Mouse (Mus musculus) embryonic stem cell, embryonic (primary cell): ENCODE measurements at regions not wholly inside any gene's neighbourhood (a gene's known extent, or its start where the extent isn't known, plus 50 kb on each side); places are given as distances from the start of the nearest gene placed in this dataset.

ENCODE experiments used
- CTCF ChIA-PET, 4 experiments: fragments of 300-600 bp in 2 of 4; fragments of 350-600 bp in 2 of 4; sonication (Branson Sonifier 250); formaldehyde crosslinking; loops; one replicate each; lab custom pipeline; 2022; ENCODE audit warnings: inconsistent platforms in 2 of 4; lab: Charles Lee
- POLR2A ChIA-PET, 4 experiments: fragments of 300-600 bp in 2 of 4; fragments of 350-600 bp in 2 of 4; sonication (Branson Sonifier 250); formaldehyde crosslinking; loops; one replicate each; lab custom pipeline; 2022; ENCODE audit warnings: antibody characterized with exemption in 4 of 4, inconsistent platforms in 1 of 4; lab: Charles Lee

GRCm38 (mm10) chr2:145003509-145003908 lies 164.0 kb upstream of the Slc24a3 start:
- POLR2A ChIA-PET: no interaction called here
- CTCF ChIA-PET: no interaction called here

DNA sequence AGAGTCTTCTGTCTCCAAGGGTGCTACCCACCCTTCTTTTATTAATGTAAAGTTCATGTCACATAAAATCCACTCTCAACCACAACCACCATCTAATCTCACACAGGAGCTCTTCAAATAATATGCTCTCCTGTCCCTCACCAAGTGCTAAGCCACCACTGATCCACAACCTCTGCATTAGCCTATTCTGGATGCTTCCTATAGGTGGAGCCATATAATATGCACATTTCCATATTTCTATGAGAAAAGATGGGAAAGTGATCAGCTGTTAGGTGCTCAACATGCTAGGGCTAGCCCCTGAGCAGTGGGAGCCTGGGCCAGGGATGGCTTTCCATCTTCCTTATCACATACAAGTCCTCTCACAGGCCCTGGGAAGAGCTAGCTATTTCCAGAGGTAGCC lies 156.9 kb upstream of the Slc24a3 start:
- ChIA-PET CTCF (no interaction called here), POLR2A (no interaction called here)

DNA sequence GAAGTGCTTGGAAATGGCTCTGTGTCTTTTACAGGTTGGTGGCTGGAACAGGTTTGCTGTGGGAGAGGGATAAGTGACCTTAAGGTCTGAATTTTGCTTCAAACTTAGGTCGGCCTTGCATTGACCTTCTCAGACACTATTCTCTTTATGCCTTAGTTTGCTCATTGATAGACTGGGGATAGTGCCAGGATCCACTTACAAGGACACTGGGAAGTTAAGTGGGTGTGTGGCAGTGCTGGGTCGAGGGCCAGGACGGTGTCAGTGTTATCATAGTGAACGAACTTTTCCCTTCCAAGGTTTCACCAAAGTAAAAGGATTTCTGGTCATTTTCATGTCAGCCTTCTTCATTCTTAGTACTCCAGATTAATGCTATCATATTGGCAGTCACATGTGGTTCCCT lies 156.3 kb upstream of the Slc24a3 start:
- ChIA-PET POLR2A (no interaction called here), CTCF (no interaction called here)

DNA sequence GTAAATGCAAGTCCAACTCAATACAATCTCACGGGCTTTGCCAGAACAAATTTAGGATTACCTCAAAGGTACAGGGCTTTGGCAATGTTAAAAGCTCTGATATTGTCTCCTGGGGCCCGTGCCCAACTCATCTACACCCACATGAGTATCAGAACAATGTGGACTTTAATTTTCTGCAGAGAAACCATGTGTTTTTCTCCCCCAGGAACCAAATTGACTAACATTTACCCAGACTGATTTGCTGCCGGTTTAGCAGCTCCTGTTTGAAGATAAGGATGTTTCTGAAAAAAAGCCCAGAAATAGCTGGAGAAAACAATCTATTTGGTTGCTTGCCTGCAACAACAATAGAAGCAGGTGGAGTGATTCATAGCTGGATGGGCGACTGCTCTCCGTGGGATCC lies 151.6 kb upstream of the Slc24a3 start:
- CTCF ChIA-PET: no interaction called here
- POLR2A ChIA-PET: no interaction called here

- POLR2A ChIA-PET: no interaction called here
- CTCF ChIA-PET: no interaction called here
Measured at GRCm38 (mm10) chr2:145016939-145017338, 150.6 kb upstream of the Slc24a3 start.

- ChIA-PET CTCF (interaction anchor here in 1 of 4 experiments (0.5 to 0.6 kb wide), 2 partner anchors 56 to 319 kb away, joined by 3 to 6 read pairs; no protein-coding TSS in a partner anchor), POLR2A (no interaction called here)
Measured at GRCm38 (mm10) chr2:145017625-145018167, 149.9 kb upstream of the Slc24a3 start.

- CTCF ChIA-PET: no interaction called here
- POLR2A ChIA-PET: no interaction called here
Measured at GRCm38 (mm10) chr2:145047743-145048142, 119.8 kb upstream of the Slc24a3 start.

GRCm38 (mm10) chr2:145049655-145050376 lies 117.7 kb upstream of the Slc24a3 start:
- POLR2A ChIA-PET: no interaction called here
- CTCF ChIA-PET: no interaction called here

DNA sequence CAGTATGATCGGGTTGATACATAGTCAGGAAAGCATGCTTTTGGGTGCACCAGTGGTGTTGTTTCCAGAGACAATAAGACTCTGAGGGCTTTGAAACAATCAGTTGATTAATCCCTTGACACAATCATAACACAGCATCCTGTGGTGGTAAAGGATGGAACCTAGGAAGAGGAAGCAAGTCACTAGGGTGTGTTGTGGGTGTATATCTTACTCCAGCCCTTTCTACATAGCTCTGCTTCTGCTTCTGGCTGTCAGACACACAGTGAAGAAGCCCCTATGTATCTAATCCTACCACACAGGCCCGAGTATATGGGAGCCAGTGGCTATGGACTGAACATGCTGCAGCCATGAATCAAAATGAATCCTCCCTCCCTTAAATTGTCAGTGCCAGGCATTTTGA lies 115.1 kb upstream of the Slc24a3 start:
- ChIA-PET POLR2A (no interaction called here), CTCF (no interaction called here)

DNA sequence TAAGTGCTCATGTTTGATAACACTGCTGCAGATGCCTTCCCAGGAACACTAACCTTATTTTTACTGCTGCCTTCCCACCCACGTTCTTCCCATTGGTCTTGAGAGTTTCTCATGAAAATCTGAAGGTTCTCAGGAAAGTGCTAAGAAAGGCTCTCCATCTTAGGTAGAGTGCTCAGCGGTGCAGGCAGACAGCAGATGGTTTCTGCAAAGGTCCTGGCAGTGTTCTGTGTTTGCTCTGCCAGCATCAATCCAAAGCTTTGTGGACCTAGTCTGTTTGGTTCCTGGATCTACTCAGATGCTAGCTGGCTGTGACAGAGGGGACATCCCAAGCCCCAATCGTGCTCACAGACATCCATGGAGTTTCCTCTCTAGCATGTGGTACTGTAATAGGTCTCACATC lies 111.3 kb upstream of the Slc24a3 start:
- ChIA-PET CTCF (no interaction called here), POLR2A (no interaction called here)

DNA sequence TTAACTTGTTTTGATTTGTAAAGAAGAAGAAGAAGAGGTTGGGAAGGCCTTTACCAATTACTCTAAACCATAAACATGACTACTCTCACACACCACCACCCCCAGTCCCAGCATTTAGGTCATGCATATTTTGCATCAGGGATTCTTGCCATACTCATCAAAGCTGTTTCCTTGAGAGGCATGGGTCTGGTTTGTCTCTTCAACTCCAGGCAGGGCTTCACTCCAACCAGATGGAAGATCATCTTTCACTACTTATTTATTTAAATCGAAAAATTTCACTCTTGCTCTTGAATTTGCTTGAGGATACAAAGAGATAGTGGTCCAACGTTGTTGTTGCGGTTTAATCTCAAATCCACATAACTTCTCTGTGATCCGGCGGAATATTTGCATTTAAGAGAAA lies 110.8 kb upstream of the Slc24a3 start:
- POLR2A ChIA-PET: no interaction called here

DNA sequence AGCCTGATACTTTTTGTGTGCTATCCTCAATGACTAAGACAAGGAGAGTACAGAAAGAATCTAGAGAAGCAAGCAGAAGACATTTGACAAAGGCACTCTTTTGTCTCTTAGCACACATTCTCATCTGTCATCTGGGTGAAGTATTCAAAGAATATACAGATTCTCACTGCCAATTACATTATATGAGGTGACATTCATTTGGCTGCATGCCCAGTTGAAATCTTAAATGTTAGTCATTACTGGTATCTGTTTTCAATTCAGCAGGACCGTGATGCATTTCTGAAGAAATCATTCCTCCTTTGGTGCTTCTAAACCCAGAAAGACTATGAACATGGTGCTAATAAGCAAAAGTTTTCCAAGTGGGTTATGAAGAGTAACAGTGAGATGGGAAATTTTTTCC lies 97.6 kb upstream of the Slc24a3 start:
- ChIA-PET CTCF (no interaction called here), POLR2A (no interaction called here)

More for the DNA sequence above, 110.8 kb upstream of the Slc24a3 start:
- CTCF ChIA-PET: no interaction called here

GRCm38 (mm10) chr2:145081926-145082325 lies 85.6 kb upstream of the Slc24a3 start:
- ChIA-PET CTCF (no interaction called here), POLR2A (no interaction called here)

GRCm38 (mm10) chr2:145084621-145085020 lies 82.9 kb upstream of the Slc24a3 start:
- CTCF ChIA-PET: interaction anchor here in 1 of 4 experiments (0.5 kb wide), 1 partner anchor 532 kb away, joined by 4 read pairs; no protein-coding TSS in a partner anchor

DNA sequence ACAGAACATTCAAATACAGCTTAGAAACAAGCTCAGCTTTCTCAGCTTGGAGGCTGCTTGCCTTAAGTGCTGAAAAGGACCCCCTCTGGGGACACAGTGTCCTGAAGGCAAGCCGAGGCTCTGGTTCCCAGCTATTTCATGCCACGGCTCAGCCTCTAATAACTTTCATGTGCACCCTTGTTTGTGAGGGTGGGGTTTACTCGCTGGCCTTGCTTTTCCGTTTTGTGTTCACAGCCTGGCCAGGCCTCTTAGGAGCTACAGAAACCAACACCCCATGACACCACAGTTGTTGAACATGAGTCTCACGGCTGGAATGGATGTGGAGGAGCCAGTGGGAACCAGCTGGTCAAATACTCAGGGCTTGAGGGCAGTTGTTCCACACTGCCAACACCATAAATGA lies 81.4 kb upstream of the Slc24a3 start:
- CTCF ChIA-PET: interaction anchor here in 2 of 4 experiments (0.6 to 0.7 kb wide), 2 partner anchors 9 to 378 kb away, joined by 3 read pairs; no protein-coding TSS in a partner anchor
- POLR2A ChIA-PET: no interaction called here

More at GRCm38 (mm10) chr2:145084621-145085020, 82.9 kb upstream of the Slc24a3 start:
- POLR2A ChIA-PET: interaction anchor here in 1 of 4 experiments (0.6 kb wide), 1 partner anchor 479 kb away, joined by 3 read pairs; no protein-coding TSS in a partner anchor

DNA sequence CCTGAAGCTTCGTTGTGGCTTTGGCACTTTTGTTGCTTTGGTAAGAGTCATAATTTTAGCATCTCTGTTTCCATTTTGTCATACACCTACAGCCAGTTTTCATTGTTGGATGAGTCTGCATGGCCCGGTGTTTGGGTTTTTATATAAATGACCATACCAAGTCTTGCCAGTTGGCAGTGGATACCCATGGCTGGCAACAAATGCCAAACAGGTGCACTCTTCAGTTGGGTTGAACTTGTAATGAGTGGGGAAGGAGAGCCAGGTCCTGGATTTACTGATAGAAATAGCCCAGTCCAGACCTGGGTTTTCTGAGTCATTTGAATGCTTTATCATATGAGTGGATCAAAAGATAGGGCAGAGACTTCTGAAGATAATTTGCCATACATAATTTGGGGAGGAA lies 64.3 kb upstream of the Slc24a3 start:
- POLR2A ChIA-PET: no interaction called here
- CTCF ChIA-PET: no interaction called here

GRCm38 (mm10) chr2:145111615-145112014 lies 55.9 kb upstream of the Slc24a3 start:
- POLR2A ChIA-PET: no interaction called here
- CTCF ChIA-PET: no interaction called here

DNA sequence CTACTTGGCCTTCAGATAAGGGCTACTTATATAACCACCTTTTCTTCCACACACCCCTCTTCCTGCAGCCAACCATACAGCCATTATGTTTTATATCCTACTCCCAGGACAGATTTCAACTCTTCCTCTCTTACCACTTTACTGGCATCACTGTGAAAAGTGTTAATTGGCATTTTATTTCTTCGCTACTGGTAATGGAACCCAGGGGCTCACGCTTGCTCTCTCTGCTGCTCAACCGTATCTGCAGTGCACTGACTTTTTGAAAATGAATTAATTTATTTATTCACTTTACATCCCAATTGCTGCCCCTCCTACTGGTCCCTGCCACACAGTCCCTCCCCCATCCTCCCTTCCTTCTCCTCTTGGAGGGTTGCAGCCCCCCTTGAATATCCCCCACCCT lies 52.5 kb upstream of the Slc24a3 start:
- CTCF ChIA-PET: no interaction called here

More for the DNA sequence above, 52.5 kb upstream of the Slc24a3 start:
- POLR2A ChIA-PET: no interaction called here
